Mouse (Mus musculus) embryonic facial prominence, embryonic 14.5 days (tissue): ENCODE measurements around the gene Ugt1a10. TPM values are rescaled to one million over a fixed set of nuclear protein-coding genes. Genes with fewer than 3 reads are reported as not detected.
"Not testable (repeated sequence)": the region's sequence is repeated elsewhere in the genome, so short reads cannot be mapped to it uniquely, and the experiment has no call there.

Experiments used
- ATAC-seq: fragments of 200-750 bp; cut with Nextera tagmentation; 2 replicates; pipeline ENCODE4 v1.8.0; 2017; ENCODE audit warnings: low read depth, moderate number of reproducible peaks, moderate TSS enrichment
- DNase-seq: peaks from one replicate; pipeline ENCODE4 v3.0.0-alpha.2; 2015; ENCODE audit warnings: low spot score
- H3K27ac ChIP-seq: fragments of 300-500 bp; sonication (generic); replicated peaks from 2 replicates; pipeline ENCODE4 v1.5.1; 2014; ENCODE audit warnings: low read depth, mild to moderate bottlenecking, low read length, moderate library complexity
- H3K27me3 ChIP-seq: fragments of 300-500 bp; sonication (generic); replicated peaks from 2 replicates; pipeline ENCODE4 v1.6.1; 2014; ENCODE audit warnings: low read length; ENCODE audit not compliant: control insufficient read depth, insufficient read depth
- H3K36me3 ChIP-seq: fragments of 300-500 bp; sonication (generic); 2 replicates; pipeline ENCODE4 v1.6.1; 2014; ENCODE audit warnings: low read length, mixed read lengths; ENCODE audit not compliant: control insufficient read depth, insufficient read depth
- H3K4me1 ChIP-seq: fragments of 300-500 bp; sonication (generic); 2 replicates; pipeline ENCODE4 v1.6.1; 2014; ENCODE audit warnings: antibody characterized with exemption, low read length; ENCODE audit not compliant: control insufficient read depth, insufficient read depth
- H3K4me2 ChIP-seq: fragments of 300-500 bp; sonication (generic); 2 replicates; pipeline ENCODE4 v1.6.1; 2014; ENCODE audit warnings: low read depth, mild to moderate bottlenecking, low read length, moderate library complexity, mixed read lengths
- H3K4me3 ChIP-seq: fragments of 300-500 bp; sonication (generic); 2 replicates; pipeline ENCODE4 v1.5.1; 2014; ENCODE audit warnings: low read depth, mild to moderate bottlenecking, low read length
- H3K9ac ChIP-seq: fragments of 300-500 bp; sonication (generic); 2 replicates; pipeline ENCODE4 v1.6.1; 2014; ENCODE audit warnings: low read depth, mild to moderate bottlenecking, low read length, moderate library complexity, mixed read lengths
- H3K9me3 ChIP-seq: fragments of 300-500 bp; sonication (generic); 2 replicates; pipeline ENCODE4 v1.6.1; 2016; ENCODE audit warnings: low read length; ENCODE audit not compliant: control insufficient read depth
- WGBS: fragments of 180-500 bp; shearing (Covaris S2); extraction: QIAGEN DNeasy Blood & Tissue Kit; methylation state at CpG from one replicate; pipeline ENCODE4 v1.1.7; 2014; 5-methylcytosine and 5-hydroxymethylcytosine counted together
- polyA plus RNA-seq: library from polyadenylated mRNA; unstranded; fragments of >200 nt; fragmentation: Nextera tagmentation; extraction: Ambion mirVana; gene quantifications from 2 replicates; pipeline ENCODE4 v1.2.1, GENCODE M21; 2014

Gene Ugt1a10
- polyA plus RNA-seq, 1 experiment from 2014 or later: not detected

- not testable (repeated sequence) for H3K27me3 ChIP-seq, H3K4me2 ChIP-seq, DNase-seq, H3K9me3 ChIP-seq, H3K4me1 ChIP-seq, H3K36me3 ChIP-seq, ATAC-seq, H3K27ac ChIP-seq, H3K9ac ChIP-seq, H3K4me3 ChIP-seq
- 63% methylated on average over 3 of the region's 3 CpGs for WGBS
These were observed 29.9 kb upstream of the Ugt1a10 start for GRCm38 (mm10) chr1:88025244-88025643.

DNA sequence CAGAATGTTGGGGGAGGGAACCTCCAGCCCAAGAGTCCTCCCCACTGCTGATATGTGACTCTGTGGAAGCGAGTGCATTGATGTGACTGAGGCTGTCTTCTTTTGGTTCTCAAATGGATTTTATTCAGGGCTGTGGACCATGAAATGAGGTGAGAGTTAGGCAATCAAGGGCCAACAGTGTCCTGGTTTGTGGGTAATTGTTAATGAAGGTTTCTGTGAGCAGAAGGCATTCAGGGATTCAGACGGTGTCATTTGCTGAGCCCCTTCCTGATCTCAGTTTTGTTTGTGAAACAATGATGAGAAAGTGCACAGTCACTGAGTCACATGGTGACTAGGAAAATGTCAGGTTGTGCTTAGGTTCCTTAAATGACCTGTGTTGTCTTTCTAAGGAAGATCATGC, 12.1 kb upstream of the Ugt1a10 start:
- not testable (repeated sequence) for H3K4me1 ChIP-seq, H3K4me2 ChIP-seq, H3K9ac ChIP-seq, ATAC-seq, H3K27me3 ChIP-seq, DNase-seq, H3K4me3 ChIP-seq, H3K27ac ChIP-seq, H3K36me3 ChIP-seq, H3K9me3 ChIP-seq
- WGBS: 88% methylated on average over 1 of the region's 2 CpGs

- H3K4me3 ChIP-seq, H3K27me3 ChIP-seq, ATAC-seq, DNase-seq, H3K9ac ChIP-seq, H3K36me3 ChIP-seq, H3K9me3 ChIP-seq, H3K4me1 ChIP-seq, H3K27ac ChIP-seq, H3K4me2 ChIP-seq: not testable (repeated sequence)
- 71% methylated on average over 3 of the region's 5 CpGs for WGBS
These were observed 10.3 kb upstream of the Ugt1a10 start for GRCm38 (mm10) chr1:88044832-88045437.

DNA sequence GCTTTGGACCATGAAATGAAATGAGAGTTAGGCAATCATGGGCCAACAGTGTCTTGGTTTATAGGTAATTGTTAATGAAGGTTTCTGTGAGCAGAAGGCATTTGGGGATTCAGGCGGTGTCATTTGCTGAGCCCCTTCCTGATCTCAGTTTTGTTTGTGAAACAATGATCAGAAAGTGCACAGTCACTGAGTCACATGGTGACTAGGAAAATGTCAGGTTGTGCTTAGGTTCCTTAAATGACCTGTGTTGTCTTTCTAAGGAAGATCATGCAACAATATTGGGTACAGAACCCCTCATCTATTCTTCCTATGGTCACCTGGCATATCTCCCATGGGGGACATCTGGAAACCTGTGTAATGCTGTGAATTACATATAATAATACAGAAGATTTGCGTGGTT, 7.8 kb upstream of the Ugt1a10 start:
- H3K9me3 ChIP-seq, DNase-seq, H3K9ac ChIP-seq, H3K4me2 ChIP-seq, H3K27ac ChIP-seq, H3K27me3 ChIP-seq, H3K4me3 ChIP-seq, H3K4me1 ChIP-seq, ATAC-seq, H3K36me3 ChIP-seq: not testable (repeated sequence)
- WGBS: 74% methylated on average over 2 of the region's 2 CpGs

GRCm38 (mm10) chr1:88066472-88067102, 11.4 kb downstream of the Ugt1a10 start:
- not testable (repeated sequence) for DNase-seq, H3K27me3 ChIP-seq, H3K27ac ChIP-seq, H3K9ac ChIP-seq, H3K4me1 ChIP-seq, H3K4me3 ChIP-seq, H3K36me3 ChIP-seq, H3K9me3 ChIP-seq, H3K4me2 ChIP-seq, ATAC-seq
- WGBS: 69% methylated on average over 1 of the region's 2 CpGs

DNA sequence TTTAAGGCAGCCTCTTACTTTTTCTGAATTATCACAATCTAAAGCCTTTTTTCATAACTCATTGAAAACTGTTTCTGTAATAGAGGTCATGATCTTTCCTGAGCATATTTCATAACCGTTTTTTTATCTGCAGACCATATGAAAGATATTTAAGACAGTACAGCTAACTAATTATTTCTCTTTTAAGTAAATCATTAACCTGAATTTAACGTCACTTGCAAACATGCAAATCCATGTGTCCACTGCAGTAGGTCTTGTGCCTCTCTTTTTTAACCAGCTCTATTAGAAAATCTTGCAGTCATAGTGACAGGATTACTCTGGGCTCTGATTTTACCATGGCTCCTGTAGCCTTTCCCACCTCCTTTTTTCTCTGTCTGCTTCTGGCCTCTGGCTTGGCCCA, 15.3 kb downstream of the Ugt1a10 start, which contains the start of gene Ugt1a9:
Ugt1a9 (plus strand) TSS at position 306 of the 400 bp plus-strand sequence.
- Histone ChIP-seq H3K9ac (no peak within 1 kb of the TSS), H3K27me3 (no peaks in the 10 kb centered on the region), H3K9me3 (no peaks in the 10 kb centered on the region), H3K36me3 (no peaks in the 10 kb centered on the region), H3K4me2 (no peak within 1 kb of the TSS), H3K4me3 (no peak within 1 kb of the TSS), H3K4me1 (no peaks in the 10 kb centered on the region), H3K27ac (no peak within 1 kb of the TSS)
- ATAC-seq (no peak), DNase-seq (no peak)
- 73% methylated on average over 2 of the region's 2 CpGs for WGBS

DNA sequence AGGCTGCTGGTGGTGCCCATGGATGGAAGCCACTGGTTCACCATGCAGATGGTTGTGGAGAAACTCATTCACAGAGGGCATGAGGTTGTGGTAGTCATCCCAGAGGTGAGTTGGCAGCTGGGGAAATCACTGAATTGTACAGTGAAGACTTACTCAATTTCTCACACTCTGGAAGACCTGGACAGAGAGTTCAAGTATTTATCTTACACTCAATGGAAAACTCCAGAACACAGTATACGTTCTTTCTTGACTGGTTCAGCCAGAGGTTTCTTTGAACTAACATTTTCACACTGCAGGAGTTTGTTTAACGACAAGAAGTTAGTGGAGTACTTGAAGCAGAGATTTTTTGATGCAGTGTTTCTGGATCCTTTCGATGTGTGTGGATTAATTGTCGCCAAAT, 15.7 kb downstream of the Ugt1a10 start:
- no peak for ATAC-seq
- no peak for DNase-seq
- Histone ChIP-seq H3K4me3 (no peak overlapping the region), H3K9me3 (no peaks in the 10 kb centered on the region), H3K4me2 (no peak overlapping the region), H3K36me3 (no peaks in the 10 kb centered on the region), H3K27ac (no peak overlapping the region), H3K27me3 (no peaks in the 10 kb centered on the region), H3K4me1 (no peaks in the 10 kb centered on the region), H3K9ac (no peak overlapping the region)
- 81% methylated on average over 4 of the region's 4 CpGs for WGBS

DNA sequence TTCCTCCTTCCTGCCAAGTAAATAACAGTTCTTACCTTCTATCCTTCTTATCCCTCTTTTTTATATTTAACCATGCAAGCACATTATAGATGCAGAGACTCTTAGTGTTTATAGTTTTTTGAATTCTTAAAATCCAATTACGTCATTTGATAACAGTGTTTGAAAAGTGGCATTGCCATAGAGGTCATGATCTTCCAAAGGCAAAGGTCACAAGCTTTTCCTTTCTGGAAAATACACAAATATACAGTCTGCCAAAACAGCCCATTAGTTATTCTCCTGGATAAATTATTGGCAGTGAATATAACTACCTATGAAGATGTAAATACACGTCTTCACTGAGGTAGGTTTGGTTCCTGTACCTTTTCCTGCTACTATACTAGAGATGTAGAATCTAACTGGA, 19.3 kb downstream of the Ugt1a10 start:
- H3K27me3 ChIP-seq: no peaks in the 10 kb centered on the region
- H3K36me3 ChIP-seq: no peaks in the 10 kb centered on the region
- DNase-seq: no peak
- no peak for ATAC-seq
- H3K4me2 ChIP-seq: no peak overlapping the region
- no peak overlapping the region for H3K27ac ChIP-seq
- H3K4me1 ChIP-seq: no peaks in the 10 kb centered on the region
- no peak overlapping the region for H3K4me3 ChIP-seq
- no peak overlapping the region for H3K9ac ChIP-seq
- 82% methylated on average over 2 of the region's 2 CpGs for WGBS
- H3K9me3 ChIP-seq: no peaks in the 10 kb centered on the region

GRCm38 (mm10) chr1:88077128-88077527, 21.9 kb downstream of the Ugt1a10 start:
- H3K4me1 ChIP-seq: no peaks in the 10 kb centered on the region
- H3K9me3 ChIP-seq: no peaks in the 10 kb centered on the region
- ATAC-seq (no peak), DNase-seq (no peak)
- 90% methylated on average over 1 of the region's 1 CpGs for whole genome bisulfite sequencing
- no peak overlapping the region for H3K4me3 ChIP-seq
- no peaks in the 10 kb centered on the region for H3K36me3 ChIP-seq
- no peaks in the 10 kb centered on the region for H3K27me3 ChIP-seq
- H3K27ac ChIP-seq: no peak overlapping the region
- H3K4me2 ChIP-seq: no peak overlapping the region
- no peak overlapping the region for H3K9ac ChIP-seq
